Mouse (Mus musculus) liver, embryonic 14.5 days (tissue): ENCODE results near the gene Sez6l.

ENCODE experiments used
- CTCF ChIP-seq: IDR thresholded peaks from 2 replicates; pipeline ENCODE4 v1.5.1; 2016; ENCODE audit warnings: antibody characterized with exemption, low read depth, control low read depth
- EP300 ChIP-seq: IDR thresholded peaks from 2 replicates; pipeline ENCODE4 v1.6.1; 2016; ENCODE audit warnings: antibody characterized with exemption, low read depth

DNA sequence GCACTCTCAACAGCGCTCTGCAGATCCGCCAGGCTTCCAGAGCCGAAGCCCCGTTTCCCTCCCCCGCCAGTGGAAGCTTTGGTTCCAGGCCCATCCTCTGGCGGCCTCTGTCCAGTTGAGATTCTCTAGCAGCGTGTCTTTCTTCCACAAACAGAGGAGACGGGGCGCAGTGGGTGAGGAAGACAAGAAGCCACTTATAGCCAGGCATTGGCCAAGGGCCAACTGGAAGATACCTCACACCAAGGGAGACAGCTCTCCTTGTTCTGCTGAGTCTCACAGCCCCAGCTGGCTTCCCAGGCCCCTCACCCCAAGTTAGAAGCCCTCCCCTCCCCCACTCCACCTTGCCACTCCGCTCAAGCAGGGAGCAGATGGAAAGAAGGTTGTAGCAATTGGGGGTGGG, 765 bp upstream of the Sez6l start:
- TF ChIP-seq CTCF (no peak), EP300 (no peak)
